Mouse (Mus musculus): Measurements from ENCODE around the gene Hmgb2. TPM values are rescaled to one million over a fixed set of nuclear protein-coding genes. Genes with fewer than 3 reads are reported as not detected.

Gene Hmgb2
- polyA plus RNA-seq (2021; fragmentation: Nextera tagmentation) = 9.4 and 15.3 TPM in 2 replicates
- long read RNA-seq, experiment 1, partial matches to known transcripts = 4 of 12 reads
- long read RNA-seq, experiment 1, other reads (novel, unspliced or antisense) = 4 of 12 reads
- long read RNA-seq, experiment 2, partial matches to known transcripts = 1 of 4 reads
- long read RNA-seq, experiment 2, other reads (novel, unspliced or antisense) = 0 of 4 reads

GRCm38 (mm10) chr8:57511316-57512118 lies at the start of gene Hmgb2:
Gene Hmgb2, plus strand, starts transcription at chr8:57511907.

GRCm38 (mm10) chr8:57487441-57488155 lies 24.1 kb upstream of the Hmgb2 start, which contains the start of gene Sap30:
Gene Sap30, minus strand, starts transcription at chr8:57487860.

Other genes starting within 250 kb of the Hmgb2 start
- gene Hand2, start 190.9 kb upstream of the Hmgb2 start, polyA plus RNA-seq (2021; fragmentation: Nextera tagmentation) = not detected in 2 replicates
- gene Scrg1, start 56.0 kb upstream of the Hmgb2 start, polyA plus RNA-seq (2021; fragmentation: Nextera tagmentation) = 114 and 156 TPM in 2 replicates
- 17.4 and 18.3 TPM in 2 replicates for gene Sap30, start 24.0 kb upstream of the Hmgb2 start, polyA plus RNA-seq (2021; fragmentation: Nextera tagmentation)
- 3.4 and 3.5 TPM in 2 replicates for gene Galnt7, start 141.1 kb downstream of the Hmgb2 start, polyA plus RNA-seq (2021; fragmentation: Nextera tagmentation)